ENCODE assay signal across 16 mouse cellular contexts in the genomic region with DNA sequence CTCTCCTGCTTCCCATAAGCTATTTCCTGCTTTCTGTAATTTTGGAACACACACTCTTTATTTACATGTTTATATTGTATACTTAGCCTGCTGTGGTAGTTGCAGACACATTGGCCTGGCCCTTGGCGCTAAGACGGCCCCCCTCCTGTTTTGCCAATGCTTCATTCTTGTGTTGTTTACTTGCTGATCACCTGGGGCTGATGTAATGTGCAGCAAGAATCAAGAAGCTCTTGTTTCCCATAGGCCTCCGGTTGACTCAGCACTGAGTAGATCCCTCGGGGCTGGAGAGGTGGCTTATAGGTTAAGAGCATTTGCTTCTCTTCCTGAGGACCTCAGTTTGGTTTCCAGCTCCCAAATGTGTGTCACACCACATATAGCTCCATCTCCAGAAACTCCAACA.
DNase-seq lines count a peak whose midpoint lies in the region.
"Had no signal": no experiment of that assay in that cellular context is flagged by ENCODE, and none has a peak within 500 bp of the region (broad histone marks: within the 10 kb centered on the region; RNA-seq: fewer than 3 reads in every experiment).

No protein-coding gene starts in this region.

- peak; percentile 50 for DNase-seq in 3T3-L1 (ENCODE audit: low read depth, low spot score)
- DNase-seq in A20 (ENCODE audit: low read depth, low spot score) = peak; percentile 43
- peak; percentile 35 for DNase-seq in NIH3T3 (ENCODE audit: low read depth)
- DNase-seq in spleen, adult 18-20 months = no peak
- DNase-seq in retina, embryonic 14.5 days (ENCODE audit: low spot score) = no peak
- DNase-seq in embryo, embryonic 10 days (ENCODE audit: low spot score) = no peak
- DNase-seq: adrenal gland, adult 2 months; adrenal gland, postnatal 10 days; adrenal gland, postnatal 25 days; cerebellum, adult 11 months; cerebellum, adult 18-20 months; cerebellum, adult 8-10 months; cerebellum, adult 9-11 months; cerebellum, postnatal 14 days; cerebellum, postnatal 36 days; forebrain, postnatal 0 days had no signal

Comparison
In these comparisons a context has a peak if more than half of its experiments do, and no peak if none do; other contexts are left out.
1. DNase-seq: peak in 3T3-L1 (single experiment), A20 (single experiment) and NIH3T3 (single experiment); none in spleen, adult 18-20 months (0 of 2), retina, embryonic 14.5 days (single experiment) and embryo, embryonic 10 days (single experiment).